Mouse (Mus musculus): Measurements from ENCODE around the gene Defb22. TPM values are rescaled to one million over a fixed set of nuclear protein-coding genes. Genes with fewer than 3 reads are reported as not detected.

Defb22 gene
- total and polyA plus RNA-seq, 2 experiments from 2014 or later = not detected

DNA sequence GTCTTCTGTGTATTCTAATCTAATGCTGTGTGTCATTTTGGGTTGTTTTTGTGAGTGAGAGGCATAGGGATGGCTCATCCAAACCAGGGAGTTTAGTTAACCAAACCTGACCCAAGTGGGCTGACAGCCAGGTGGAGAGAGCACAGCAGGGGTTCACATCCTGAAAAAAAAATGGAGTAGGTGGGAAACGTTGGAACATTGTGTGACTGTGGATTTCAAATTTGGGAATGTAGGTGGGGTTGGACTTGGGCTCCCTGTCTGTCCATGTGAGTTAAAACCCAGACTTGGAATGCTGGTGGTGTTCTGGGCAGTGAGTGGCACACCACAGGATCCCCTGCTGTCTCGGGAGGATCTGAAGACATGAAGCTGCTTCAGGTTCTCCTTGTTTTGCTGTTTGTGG, 13.2 kb downstream of the Defb22 start, which contains the start of gene Defb20:
Defb20 (plus strand) TSS at position 301 of the 400 bp plus-strand sequence.
- Histone ChIP-seq H3K4me1 (ENCODE audit: insufficient read depth, low read length) (no peaks in the 10 kb centered on the region), H3K36me3 (ENCODE audit: insufficient read depth, low read length) (no peaks in the 10 kb centered on the region), H3K9ac (replicated peaks; ENCODE audit: low read length, poor library complexity, severe bottlenecking) (no peak within 1 kb of the TSS), H3K4me3 (ENCODE audit: low read depth, low read length) (no peak within 1 kb of the TSS), H3K4me2 (ENCODE audit: low read depth, low read length, poor library complexity, severe bottlenecking) (no peak within 1 kb of the TSS), H3K9me3 (ENCODE audit: low read length) (no peaks in the 10 kb centered on the region), H3K27ac (ENCODE audit: low read depth, low read length) (no peak within 1 kb of the TSS), H3K27me3 (ENCODE audit: insufficient read depth, low read length) (no peaks in the 10 kb centered on the region)
- ATAC-seq (ENCODE audit: low FRiP score) (no peak), DNase-seq (ENCODE audit: low spot score) (no peak)
- WGBS = 66% methylated on average over 2 of the region's 2 CpGs
- TF ChIP-seq CTCF (IDR thresholded peaks at IDR 0.05) = no peak

DNA sequence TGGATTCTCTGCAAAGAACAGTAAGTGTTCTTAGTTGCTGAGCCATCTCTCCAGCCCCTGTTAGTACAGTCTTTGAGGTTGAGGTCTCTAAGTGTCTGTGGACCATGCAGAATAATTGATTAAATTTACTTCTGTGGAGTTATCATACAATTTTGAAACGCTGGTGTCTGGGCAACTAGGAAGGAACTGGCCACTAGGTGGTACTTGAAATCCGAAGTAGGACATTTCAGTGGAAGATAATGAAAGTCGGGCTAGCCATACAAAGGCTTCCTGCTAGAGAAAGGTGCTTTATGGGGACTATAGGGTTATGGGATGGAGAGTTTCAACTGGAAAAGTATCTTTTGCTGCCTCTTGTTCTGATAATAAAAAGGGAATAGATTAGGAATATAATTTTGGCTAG, 17.5 kb downstream of the Defb22 start:
- 27% methylated on average over 3 of the region's 3 CpGs for WGBS
- no peaks in the 10 kb centered on the region for H3K9me3 ChIP-seq (ENCODE audit: low read length)
- H3K9ac ChIP-seq (replicated peaks; ENCODE audit: low read length, poor library complexity, severe bottlenecking) = no peak overlapping the region
- H3K4me3 ChIP-seq (ENCODE audit: low read depth, low read length) = no peak overlapping the region
- no peak overlapping the region for H3K27ac ChIP-seq (ENCODE audit: low read depth, low read length)
- ATAC-seq (ENCODE audit: low FRiP score) (no peak), DNase-seq (ENCODE audit: low spot score) (peak; percentile 15)
- no peaks in the 10 kb centered on the region for H3K36me3 ChIP-seq (ENCODE audit: insufficient read depth, low read length)
- H3K4me2 ChIP-seq (ENCODE audit: low read depth, low read length, poor library complexity, severe bottlenecking) = no peak overlapping the region
- peak; percentile 66 for TF ChIP-seq CTCF (IDR thresholded peaks at IDR 0.05)
- H3K4me1 ChIP-seq (ENCODE audit: insufficient read depth, low read length) = no peaks in the 10 kb centered on the region
- no peaks in the 10 kb centered on the region for H3K27me3 ChIP-seq (ENCODE audit: insufficient read depth, low read length)

DNA sequence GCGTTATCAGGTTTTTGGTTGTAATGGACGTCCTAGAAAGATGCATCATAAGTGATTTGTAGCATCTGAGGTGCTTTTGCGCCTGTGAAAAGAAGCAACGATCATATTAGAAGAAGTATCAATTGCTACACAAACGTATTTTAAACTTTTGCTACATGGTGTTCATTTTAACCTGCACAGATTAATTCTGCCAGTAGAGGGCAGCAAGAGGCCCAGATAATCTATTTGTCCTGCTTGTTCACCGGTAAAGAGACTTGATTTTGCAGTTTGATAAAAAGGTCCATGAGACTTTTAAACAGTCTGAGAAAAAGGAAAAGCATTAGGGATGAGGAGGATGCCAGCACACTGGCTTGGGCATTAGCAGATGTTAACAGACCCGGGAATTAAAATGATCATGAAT, 19.0 kb downstream of the Defb22 start:
- ATAC-seq (ENCODE audit: low FRiP score) = no peak

DNA sequence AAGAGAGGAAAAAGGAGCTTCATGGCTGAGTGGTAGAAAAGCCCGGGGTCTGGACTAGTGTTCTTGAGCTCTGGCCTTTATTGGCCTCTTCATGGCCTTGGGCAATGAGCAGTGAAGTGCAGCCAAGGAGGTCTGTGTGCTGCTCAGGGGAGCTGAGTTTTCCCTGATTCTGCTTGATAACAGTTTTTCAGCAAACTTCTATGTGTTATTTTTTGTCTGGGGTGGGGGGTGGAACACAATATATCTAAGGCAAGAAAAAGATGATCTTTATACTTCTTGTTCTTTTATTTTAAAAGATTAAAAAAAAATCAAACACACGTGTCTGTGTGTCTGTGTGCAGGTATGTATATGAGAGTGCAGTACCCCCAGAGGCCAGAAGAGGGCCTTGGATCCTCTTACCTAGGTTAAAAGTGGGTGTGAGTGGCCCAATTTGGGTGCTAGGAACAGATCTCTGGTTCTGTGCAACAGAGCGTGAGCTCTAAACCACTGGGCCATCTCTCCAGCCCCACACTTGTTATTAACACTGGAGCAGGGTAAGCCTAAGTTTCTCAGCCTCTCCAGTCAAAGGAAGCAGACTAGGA, 25.3 kb downstream of the Defb22 start, which contains the start of gene Defb23:
Defb23 (minus strand) TSS at position 51 of the 581 bp plus-strand sequence.
- no peak within 1 kb of the TSS for H3K4me3 ChIP-seq (ENCODE audit: low read depth, low read length)
- no peaks in the 10 kb centered on the region for H3K9me3 ChIP-seq (ENCODE audit: low read length)
- 93% methylated on average over 3 of the region's 3 CpGs for WGBS
- DNase-seq (ENCODE audit: low spot score) (no peak), ATAC-seq (ENCODE audit: low FRiP score) (no peak)
- no peak within 1 kb of the TSS for H3K9ac ChIP-seq (replicated peaks; ENCODE audit: low read length, poor library complexity, severe bottlenecking)
- H3K27ac ChIP-seq (ENCODE audit: low read depth, low read length) = no peak within 1 kb of the TSS
- TF ChIP-seq CTCF (IDR thresholded peaks at IDR 0.05) = peak; percentile 17
- H3K4me2 ChIP-seq (ENCODE audit: low read depth, low read length, poor library complexity, severe bottlenecking) = no peak within 1 kb of the TSS
- no peaks in the 10 kb centered on the region for H3K36me3 ChIP-seq (ENCODE audit: insufficient read depth, low read length)
- H3K4me1 ChIP-seq (ENCODE audit: insufficient read depth, low read length) = no peaks in the 10 kb centered on the region
- no peaks in the 10 kb centered on the region for H3K27me3 ChIP-seq (ENCODE audit: insufficient read depth, low read length)

More for the DNA sequence above, 19.0 kb downstream of the Defb22 start:
- H3K4me1 ChIP-seq (ENCODE audit: insufficient read depth, low read length) = no peaks in the 10 kb centered on the region
- H3K4me3 ChIP-seq (ENCODE audit: low read depth, low read length) = no peak overlapping the region
- no peak overlapping the region for H3K4me2 ChIP-seq (ENCODE audit: low read depth, low read length, poor library complexity, severe bottlenecking)
- no peaks in the 10 kb centered on the region for H3K27me3 ChIP-seq (ENCODE audit: insufficient read depth, low read length)
- peak; percentile 88 for TF ChIP-seq CTCF (IDR thresholded peaks at IDR 0.05)
- WGBS = 28% methylated on average over 7 of the region's 7 CpGs
- no peaks in the 10 kb centered on the region for H3K36me3 ChIP-seq (ENCODE audit: insufficient read depth, low read length)
- DNase-seq (ENCODE audit: low spot score) = peak; percentile 68
- no peak overlapping the region for H3K27ac ChIP-seq (ENCODE audit: low read depth, low read length)
- no peaks in the 10 kb centered on the region for H3K9me3 ChIP-seq (ENCODE audit: low read length)
- H3K9ac ChIP-seq (replicated peaks; ENCODE audit: low read length, poor library complexity, severe bottlenecking) = no peak overlapping the region

DNA sequence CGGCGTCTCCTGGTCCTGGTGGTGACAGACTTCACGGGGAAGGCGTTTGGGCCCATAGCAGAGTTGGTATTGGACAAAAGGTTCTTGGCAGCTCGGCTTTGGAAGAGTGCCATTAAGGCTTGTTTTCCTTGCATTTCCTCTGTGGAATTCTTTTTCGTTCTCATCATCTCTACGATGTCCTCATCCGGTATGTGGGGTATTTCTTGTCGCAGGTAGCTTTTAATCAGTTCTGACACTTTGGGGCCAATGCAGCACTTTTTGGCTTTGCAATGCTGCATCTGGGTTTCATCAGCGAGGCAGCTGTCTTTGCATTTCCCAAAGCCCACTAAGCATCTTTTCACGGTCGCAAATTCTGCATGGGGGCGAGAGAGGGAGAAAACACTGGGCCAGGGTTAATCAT, 30.7 kb downstream of the Defb22 start:
- Histone ChIP-seq H3K4me2 (ENCODE audit: low read depth, low read length, poor library complexity, severe bottlenecking) (no peak overlapping the region), H3K9me3 (ENCODE audit: low read length) (no peaks in the 10 kb centered on the region), H3K9ac (replicated peaks; ENCODE audit: low read length, poor library complexity, severe bottlenecking) (no peak overlapping the region), H3K27ac (ENCODE audit: low read depth, low read length) (no peak overlapping the region), H3K36me3 (ENCODE audit: insufficient read depth, low read length) (no peaks in the 10 kb centered on the region), H3K4me3 (ENCODE audit: low read depth, low read length) (no peak overlapping the region), H3K27me3 (ENCODE audit: insufficient read depth, low read length) (no peaks in the 10 kb centered on the region), H3K4me1 (ENCODE audit: insufficient read depth, low read length) (no peaks in the 10 kb centered on the region)
- no peak for TF ChIP-seq CTCF (IDR thresholded peaks at IDR 0.05)
- ATAC-seq (ENCODE audit: low FRiP score) (no peak), DNase-seq (ENCODE audit: low spot score) (no peak)
- WGBS = 65% methylated on average over 13 of the region's 13 CpGs

DNA sequence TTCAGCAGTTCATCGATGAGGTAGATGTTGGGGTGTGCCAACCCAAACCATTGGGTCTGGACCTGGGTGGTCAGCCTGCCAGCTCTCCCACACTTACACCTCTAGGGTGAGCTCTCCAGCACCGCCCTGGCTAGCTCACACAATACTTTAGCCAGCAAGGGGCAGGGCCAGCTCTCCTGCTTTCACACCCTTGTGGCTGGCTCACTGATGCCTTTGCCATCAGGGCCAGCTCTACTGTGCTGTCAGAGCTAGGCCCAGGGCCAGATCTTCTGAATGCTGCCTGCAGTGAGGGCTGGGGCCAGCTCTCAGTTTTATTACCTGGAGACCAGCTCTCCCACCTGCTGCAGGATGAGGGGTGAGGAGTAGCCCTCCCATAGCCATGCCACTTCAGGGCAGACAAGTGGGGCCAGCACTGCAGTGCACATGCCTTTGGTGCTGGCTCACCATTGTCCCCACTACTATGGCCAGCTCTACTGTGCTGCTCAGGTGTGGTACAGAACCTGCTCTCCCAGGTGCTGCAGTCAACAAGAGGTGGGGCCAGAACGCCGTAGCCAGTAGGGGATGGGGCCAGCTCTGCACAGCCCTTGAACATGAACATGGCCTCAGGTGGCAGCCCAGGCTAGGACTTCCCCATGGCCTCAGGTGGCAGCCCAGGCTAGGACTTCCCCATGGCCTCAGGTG, 37.7 kb downstream of the Defb22 start:
- no peak for DNase-seq (ENCODE audit: low spot score)
- 72% methylated on average over 4 of the region's 4 CpGs for WGBS
- H3K27me3 ChIP-seq (ENCODE audit: insufficient read depth, low read length) = no peaks in the 10 kb centered on the region
- H3K27ac ChIP-seq (ENCODE audit: low read depth, low read length) = no peak overlapping the region
- no peak; the same call in 1 of the 2 replicates for ATAC-seq (ENCODE audit: low FRiP score)
- no peak overlapping the region for H3K4me3 ChIP-seq (ENCODE audit: low read depth, low read length)
- no peaks in the 10 kb centered on the region for H3K36me3 ChIP-seq (ENCODE audit: insufficient read depth, low read length)
- H3K4me2 ChIP-seq (ENCODE audit: low read depth, low read length, poor library complexity, severe bottlenecking) = no peak overlapping the region
- H3K9me3 ChIP-seq (ENCODE audit: low read length) = no peaks in the 10 kb centered on the region
- no peaks in the 10 kb centered on the region for H3K4me1 ChIP-seq (ENCODE audit: insufficient read depth, low read length)
- TF ChIP-seq CTCF (IDR thresholded peaks at IDR 0.05) = no peak
- no peak overlapping the region for H3K9ac ChIP-seq (replicated peaks; ENCODE audit: low read length, poor library complexity, severe bottlenecking)

Data from midbrain, postnatal 0 days (tissue).